Mouse (Mus musculus) bone marrow, adult 2 months (tissue): ENCODE data around the gene Nsd1.

ENCODE experiments used
- CTCF ChIP-seq: fragments of 200-500 bp; IDR thresholded peaks from 2 replicates; pipeline ENCODE4 v1.5.1; 2011; ENCODE audit warnings: low read length, control low read depth; ENCODE audit not compliant: control insufficient read depth, insufficient read depth
- POLR2A ChIP-seq: fragments of 200-500 bp; IDR thresholded peaks from 2 replicates; pipeline ENCODE4 v1.6.1; 2011; ENCODE audit warnings: low read depth, mild to moderate bottlenecking, control low read depth, low read length, borderline replicate concordance; ENCODE audit not compliant: control insufficient read depth

DNA sequence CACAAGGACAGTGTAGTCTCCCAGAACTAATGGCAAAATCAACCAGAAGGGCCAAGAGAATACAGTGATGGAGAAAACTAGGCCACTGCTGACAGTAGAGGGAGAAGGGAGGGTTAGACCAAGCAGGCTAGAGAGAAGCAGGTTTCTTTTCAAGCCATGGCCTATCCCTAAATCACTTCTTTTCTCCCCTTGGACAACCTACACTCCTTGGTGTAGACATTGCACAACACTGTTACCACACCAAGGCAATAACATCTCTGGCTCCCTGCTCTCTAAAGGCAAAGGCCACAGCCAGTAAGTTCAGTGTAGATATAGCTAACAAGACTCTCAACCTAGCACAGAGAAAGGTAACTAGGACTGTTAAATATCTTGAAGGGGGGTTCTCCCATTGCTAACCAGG is 151.6 kb downstream of the Nsd1 start:
- no peak for TF ChIP-seq CTCF
- no peak for TF ChIP-seq POLR2A
